Mouse (Mus musculus): ENCODE results near the gene Pycr1.
A peak's percentile ranks its signal among the peaks of the same experiment; 100 is the strongest.
"Not testable (repeated sequence)": the region's sequence is repeated elsewhere in the genome, so short reads cannot be mapped to it uniquely, and the experiment has no call there.

Gene Pycr1

DNA sequence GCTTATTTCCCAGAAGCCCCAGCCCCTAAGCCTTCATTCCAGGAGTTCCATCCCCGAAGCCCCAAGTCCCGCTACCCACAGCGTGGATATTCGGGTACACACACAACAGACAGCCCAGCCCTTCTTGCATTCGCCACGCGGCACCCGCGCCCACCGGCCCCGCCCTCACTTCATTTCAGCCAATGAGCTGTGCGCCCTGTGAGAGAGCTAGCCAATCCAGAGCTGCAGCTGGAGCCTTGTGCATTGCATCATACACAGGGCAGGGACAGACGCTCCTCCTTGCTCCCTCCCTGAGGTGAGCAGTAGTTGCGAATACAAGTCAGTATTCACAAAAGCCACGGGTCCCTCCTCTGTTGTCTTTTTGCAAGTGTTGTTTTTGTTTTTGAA is at the start of gene Pycr1:
Gene Pycr1 (minus strand): TSS at position 169 of the 387 bp plus-strand sequence.
- DNase-seq (ENCODE audit: low read depth in 1 of 2, low spot score in 2 of 2), result peak; percentile 67 to 78

DNA sequence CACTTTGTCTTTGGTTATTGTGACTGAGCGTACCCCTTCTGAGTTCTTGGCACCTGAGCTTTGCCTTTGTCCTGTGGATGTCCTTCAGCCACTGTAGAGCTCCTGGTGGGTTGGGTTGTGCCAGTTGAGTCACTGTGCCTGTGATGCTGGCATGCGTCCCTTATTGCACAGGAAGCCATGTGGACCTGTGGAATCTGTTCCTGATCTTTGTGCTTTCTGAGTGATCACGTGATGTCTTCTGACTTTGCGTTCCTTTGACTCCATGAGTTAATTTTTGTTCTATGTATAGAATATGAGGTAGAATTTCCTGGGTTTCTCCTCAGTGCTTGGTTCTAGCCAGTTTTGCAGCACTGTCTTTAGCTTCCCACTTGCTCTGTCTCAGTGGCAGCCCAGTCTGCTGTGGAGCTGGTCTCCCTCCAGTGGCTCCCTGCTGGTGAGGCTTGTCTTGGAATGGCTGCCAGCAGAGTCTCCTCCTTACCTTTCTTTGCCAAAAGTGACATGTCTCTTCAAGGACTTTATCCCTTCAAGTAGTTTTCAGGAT is 49.0 kb upstream of the Pycr1 start:
- no peak for DNase-seq (ENCODE audit: low read depth in 1 of 2, low spot score in 2 of 2)

DNA sequence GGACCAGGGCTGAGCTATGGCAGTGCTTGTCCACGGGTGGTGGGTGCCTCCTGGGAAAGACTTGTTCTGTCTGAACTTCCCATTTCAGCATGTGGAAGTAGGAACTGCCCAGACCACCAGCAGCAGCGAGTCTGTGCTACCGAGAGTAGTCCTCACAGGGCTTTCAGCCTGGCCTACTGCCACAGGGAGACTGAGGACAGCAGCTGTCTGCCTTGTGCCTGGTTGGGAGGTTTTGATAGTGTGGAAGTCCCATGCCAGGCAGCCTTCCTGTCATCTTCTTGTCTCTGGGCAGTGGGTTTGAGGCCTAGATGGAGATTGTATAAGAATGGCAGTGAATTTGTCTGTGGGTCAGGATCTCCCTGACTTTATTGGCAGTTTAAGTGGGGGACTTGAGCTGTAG is 45.8 kb upstream of the Pycr1 start:
- DNase-seq (ENCODE audit: low read depth in 1 of 2, low spot score in 2 of 2), result no peak

DNA sequence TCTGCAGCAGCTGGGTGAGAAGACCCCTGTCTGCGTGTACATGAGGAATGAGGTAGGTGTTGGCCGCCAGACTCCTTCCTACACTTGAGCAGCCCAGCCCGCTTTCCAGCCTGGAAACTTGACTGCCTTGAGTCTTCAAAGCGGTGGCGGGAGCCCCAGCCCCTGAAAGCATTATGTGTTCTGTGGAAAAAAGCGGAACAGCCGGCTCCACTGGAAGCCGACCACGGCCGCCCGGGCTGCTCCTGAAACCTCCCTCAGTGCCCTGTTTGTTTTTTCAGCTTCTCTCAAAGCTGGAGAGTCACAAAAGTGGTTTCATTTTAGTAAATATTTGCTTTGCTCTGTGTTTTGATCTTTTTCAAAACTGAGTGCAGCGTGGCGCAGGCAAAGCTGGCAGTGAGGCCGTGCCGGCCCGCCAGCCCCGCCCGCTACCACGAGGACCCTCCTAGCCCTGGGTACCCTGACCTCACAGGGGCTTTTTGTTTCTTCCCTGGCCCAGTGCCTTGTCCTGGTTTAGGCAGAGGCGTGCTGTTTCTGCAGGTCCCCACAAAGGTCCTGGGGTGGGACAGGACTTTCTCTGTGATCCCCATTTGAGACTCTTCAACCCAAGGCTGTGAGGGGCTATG is 43.2 kb upstream of the Pycr1 start:
- no peak for DNase-seq (ENCODE audit: low read depth in 1 of 2, low spot score in 2 of 2)

DNA sequence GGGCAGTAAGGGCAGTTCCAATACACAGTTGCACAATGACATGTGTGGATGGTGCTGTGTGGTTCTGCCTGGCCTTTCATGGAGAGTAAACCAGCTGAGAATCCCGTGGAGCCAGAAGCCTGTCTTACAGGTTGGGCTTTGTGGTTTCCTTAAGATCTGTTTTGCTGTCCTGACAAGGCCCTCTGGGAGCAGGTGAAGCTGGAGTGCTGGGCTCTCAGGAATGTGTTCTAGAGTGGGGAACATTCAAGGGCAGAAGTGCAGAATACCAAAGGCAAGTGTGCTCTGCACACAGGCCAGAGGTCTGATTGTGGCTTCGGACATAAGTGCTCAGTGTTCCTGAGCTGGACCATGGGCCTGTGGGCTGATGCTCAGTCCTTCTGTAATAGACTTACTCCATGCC is 41.1 kb upstream of the Pycr1 start:
- DNase-seq (ENCODE audit: low read depth in 1 of 2, low spot score in 2 of 2), result no peak

DNA sequence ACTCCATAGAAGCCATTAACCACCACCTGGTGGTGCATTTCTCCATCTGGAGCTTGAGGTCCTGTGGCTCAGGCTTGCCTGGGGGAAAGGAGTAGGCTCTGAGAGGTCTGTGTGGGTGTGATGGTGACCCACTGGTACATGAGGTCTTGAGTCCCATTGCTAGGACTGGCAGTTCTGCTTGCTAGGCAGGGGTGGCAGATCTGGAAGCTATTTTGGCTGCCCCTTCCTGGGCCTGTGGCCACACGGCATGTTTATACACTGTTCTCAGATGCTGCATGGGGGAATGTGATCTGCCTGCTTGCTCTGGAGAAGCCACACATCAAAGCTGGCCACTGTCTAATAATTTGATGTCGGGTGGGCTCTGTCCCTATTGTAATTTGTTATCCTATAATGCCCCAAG is 40.5 kb upstream of the Pycr1 start:
- DNase-seq (ENCODE audit: low read depth in 1 of 2, low spot score in 2 of 2), result no peak

DNA sequence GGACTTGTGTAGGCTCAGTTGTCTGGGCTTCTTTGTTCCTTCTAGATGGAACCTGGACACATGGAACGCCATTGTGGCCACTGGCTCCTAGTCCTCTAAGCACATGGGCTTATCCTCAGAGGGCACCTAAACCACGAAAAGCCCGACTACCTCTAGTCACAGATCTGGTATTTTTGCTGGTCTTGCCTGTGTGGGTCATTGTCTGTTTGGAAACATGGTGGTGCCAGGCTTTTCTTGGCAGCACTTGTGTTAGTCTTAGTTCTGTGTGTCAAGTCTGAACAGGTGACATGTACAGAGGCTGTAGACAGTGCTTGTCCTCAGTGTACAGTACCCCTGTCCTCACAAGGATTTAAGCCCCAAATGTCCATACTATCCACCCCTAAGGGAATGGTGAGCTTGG is 40.0 kb upstream of the Pycr1 start:
- DNase-seq (ENCODE audit: low read depth in 1 of 2, low spot score in 2 of 2), result no peak

DNA sequence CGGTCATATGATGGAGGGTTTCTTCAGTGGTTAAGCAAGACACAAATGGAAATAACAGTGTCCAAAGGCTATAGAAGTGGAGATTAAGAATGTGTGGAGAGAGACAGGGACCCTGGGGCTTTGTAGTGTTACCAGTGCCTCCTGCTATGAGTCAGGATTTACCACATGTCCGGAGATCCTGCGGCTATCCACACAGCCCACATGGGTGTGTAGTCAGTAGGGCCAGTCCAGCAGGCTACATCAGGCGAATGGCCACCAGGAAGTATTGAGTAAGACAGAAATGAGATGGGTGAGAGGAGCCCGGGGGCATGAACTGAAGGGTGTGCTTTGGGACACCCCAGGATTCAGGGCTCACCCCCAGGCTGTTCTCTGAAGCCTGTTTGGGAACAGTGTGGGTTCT is 39.1 kb upstream of the Pycr1 start:
- no peak for DNase-seq (ENCODE audit: low read depth in 1 of 2, low spot score in 2 of 2)

DNA sequence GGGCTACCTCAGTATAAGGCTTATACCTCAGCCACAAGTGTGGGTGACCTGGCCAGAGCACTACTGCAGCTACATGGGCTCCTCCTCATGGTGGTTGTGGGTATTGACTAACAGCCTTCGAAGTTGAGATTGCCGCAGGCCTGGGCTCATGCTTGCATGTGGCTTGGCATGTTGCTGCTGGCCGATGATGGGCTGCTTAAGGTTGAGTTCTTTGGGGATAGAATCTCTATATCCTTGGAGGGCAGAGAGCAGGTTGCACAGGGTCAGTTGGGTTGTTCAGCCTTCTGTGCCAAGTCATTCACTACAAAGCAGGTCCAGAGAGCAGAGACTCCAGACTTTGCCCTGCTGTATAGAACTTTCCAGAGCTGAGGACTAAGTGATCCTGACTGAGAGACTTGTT is 36.3 kb upstream of the Pycr1 start:
- DNase-seq (ENCODE audit: low read depth in 1 of 2, low spot score in 2 of 2), result no peak

DNA sequence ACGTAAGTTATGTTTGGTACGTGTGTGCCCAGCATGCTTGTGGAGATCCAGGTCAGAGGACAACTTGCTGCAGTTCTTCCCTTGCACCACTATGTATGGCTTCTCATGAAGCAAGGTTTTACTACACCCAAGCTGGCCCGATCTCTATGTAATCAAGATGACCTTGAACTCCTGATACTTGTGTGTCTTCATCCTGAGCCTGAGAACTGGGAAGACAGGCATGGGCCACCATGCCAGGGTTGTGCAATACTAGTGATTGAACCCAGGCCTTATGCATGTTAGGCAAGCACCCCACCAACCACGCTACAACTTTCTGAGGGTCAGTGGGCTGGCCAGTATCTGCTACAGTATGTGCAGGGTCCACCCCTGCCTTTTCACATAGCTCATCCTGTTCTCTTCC is 33.4 kb upstream of the Pycr1 start:
- DNase-seq (ENCODE audit: low read depth in 1 of 2, low spot score in 2 of 2), result no peak

DNA sequence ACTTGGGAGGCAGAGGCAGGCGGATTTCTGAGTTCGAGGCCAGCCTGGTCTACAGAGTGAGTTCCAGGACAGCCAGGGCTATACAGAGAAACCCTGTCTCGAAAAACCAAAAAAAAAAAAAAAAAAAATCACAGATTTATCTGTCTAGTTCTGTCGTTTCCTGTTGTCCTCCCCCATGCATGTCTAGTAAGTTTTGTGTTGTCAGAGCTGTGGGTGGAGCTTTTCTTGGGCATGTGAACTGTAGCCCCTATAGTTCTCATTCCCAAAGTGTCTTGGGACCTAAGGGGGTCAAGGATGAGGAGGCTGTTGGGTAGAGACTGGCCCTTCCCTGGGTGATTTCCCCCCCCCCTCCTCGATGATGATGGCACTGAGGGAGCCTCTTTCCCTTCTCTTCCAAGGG is 32.3 kb upstream of the Pycr1 start:
- DNase-seq (ENCODE audit: low read depth in 1 of 2, low spot score in 2 of 2), result not testable (repeated sequence)

DNA sequence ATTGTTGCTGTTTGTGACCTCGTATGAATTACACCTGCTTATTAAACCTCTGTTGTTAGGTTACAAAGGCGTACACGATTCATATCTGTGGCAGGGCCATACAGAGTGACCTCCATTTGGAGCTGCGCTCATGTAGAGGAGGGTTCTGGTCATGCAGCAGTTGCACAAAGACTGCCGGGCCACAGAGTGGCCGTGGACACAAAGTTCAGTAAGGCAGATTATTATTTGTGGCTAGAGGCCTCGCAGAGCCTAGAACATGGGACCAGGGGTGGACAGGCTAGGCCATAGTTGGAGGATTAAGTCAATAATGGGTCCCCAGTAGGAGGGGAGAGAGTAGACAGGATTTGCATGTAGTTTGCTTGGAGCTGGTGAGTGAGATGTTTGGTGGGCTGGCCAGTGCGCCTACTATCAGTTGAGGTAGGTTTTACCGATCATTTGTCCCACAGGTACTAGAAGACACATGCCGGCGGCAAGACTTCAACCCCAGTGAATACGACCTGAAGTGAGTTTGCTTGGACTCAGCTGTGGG is 30.1 kb upstream of the Pycr1 start:
- DNase-seq (ENCODE audit: low read depth in 1 of 2, low spot score in 2 of 2), result no peak

DNA sequence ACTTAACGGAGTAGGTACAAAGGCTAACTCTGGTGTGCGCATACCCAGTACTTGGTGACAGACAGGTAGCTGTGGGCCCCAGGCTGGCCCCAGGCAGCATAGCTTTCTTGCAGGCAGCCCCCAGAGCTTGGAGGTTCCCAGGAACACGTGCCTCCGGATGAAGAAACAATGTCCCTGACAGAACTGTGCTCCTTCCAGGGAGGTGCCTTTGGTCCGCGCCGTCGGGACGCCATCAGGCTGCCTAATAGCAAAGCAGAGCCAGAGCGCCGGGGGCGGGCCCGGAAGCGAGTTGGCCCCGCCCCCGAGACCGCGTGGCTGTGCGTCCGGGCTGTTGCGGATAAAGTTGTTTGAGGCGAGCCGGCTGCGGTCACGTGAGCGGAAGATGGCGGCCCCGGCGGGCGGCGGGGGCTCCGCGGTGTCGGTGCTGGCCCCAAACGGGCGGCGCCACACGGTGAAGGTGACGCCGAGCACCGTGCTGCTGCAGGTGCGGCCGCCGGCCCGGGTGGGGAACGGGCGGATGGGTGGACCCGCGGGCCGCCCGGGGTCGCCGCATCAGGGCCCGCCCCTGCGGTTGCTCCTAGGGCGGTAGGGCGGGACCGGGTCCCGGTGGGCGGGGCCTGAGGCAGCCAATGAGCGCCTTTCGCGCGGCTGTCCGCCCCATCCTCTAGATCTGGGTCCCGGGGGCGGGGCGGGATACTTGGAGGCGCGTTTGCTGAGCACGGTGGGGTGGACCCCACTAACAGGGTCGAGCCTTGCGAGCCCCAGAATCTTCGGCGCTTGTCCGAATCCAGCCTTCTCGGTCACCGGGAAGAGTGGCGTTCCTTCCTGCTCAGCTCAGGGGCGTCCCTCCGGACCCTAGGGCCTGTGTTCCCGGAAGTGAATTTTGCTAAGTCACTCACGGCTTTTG is 29.4 kb upstream of the Pycr1 start, which contains the start of gene Aspscr1:
Gene Aspscr1 (plus strand): TSS at position 287 of the 907 bp plus-strand sequence.
- DNase-seq (ENCODE audit: low read depth in 1 of 2, low spot score in 2 of 2), result peak; percentile 85 to 90

DNA sequence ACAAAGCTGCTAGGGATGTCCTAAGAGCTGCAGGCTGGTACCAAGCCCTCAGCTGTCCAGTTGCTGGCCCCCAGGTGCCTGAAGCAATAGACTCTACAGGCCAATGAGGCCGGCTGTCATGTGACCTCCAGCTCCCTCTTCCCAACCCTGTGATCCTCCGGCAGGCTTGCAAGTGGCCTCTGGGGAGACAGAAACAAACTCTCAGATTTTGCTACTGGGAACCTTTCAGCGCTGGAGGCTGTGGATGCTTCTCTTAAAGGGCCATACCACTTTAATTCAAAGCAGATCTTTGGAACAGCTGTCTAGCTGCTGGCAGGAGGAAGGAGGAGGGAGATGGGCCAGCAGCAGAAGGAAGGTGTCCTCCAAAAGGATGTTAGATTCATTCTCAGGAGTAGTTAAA is 23.0 kb upstream of the Pycr1 start:
- no peak for DNase-seq (ENCODE audit: low read depth in 1 of 2, low spot score in 2 of 2)

DNA sequence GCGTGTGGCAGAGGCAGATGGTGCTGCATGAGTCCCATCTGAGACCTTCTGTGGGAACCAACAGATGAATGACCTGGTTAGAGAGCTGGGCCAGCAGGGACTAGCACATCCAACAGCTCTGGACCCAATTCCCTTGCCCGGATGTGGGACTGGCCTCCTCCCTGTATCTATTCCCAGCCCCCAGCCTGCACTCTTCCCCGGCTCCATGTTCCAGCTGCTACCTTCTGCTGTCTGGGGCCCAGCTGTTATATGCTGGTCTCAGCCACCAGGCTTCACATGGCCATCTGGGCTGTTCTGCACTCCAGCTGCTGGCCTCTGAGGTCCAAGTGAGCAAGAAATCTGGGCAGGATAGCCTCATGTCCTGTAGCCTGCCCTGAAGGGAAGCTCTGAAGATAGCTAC is 21.8 kb upstream of the Pycr1 start:
- DNase-seq (ENCODE audit: low read depth in 1 of 2, low spot score in 2 of 2), result no peak

DNA sequence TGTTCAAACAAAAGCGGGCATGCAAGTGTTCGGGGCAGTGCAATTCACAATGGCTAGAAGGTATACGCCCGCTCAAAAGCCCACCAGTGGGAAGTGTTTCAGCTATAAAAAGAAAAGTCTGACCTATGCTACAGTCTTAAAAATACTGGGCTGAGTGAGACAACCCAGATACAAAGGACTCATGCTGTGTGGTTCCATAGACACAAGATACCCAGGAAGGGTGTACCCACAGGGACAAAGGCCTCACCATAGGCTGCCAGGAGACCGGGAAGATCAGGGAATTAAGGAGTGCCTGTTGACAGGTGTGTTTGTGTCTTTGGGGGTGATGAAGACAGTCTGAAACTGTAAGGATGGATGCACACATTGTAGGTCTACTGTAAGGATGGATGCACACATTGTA is 20.1 kb upstream of the Pycr1 start:
- DNase-seq (ENCODE audit: low read depth in 1 of 2, low spot score in 2 of 2), result no peak

DNA sequence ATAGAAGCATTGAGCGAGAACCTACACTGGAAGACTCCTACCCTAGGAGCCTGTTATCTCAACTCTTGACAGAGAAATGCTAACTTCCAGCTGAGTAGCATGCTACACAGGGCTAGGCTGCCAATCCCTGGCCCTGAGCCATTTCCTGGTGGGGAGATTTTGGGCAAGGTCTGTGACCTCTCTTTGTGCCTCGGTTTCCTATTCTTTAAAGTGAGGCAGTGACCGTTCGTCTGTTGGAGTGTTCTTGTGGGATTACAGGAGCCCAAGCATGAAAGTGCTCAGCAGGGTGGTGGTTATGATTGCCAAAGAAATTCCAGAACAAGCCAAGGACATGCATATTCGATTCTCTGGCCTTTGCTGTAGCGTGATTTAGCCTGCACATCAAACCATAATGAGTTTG is 19.2 kb upstream of the Pycr1 start:
- DNase-seq (ENCODE audit: low read depth in 1 of 2, low spot score in 2 of 2), result no peak

DNA sequence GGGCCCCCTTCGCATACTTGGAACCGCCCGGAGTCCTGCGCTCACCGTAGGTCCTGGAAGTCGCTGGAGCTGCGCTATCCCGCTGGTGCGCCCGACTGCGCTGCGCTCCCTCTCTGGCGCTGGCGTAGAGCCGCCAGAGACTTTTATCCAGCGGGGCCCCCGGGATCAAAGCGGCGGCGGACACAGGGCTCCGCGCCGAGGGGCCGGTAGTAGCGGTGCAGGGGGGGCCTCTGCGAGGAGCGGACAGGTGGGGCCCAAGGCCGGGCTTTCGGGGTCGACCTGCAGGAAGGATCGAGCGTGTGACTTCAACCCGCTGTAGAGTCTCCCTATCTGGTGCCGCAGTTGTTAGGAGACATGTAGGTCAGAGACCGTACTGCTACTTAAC is 17.5 kb upstream of the Pycr1 start, which contains the start of gene Notum:
Gene Notum (minus strand): TSS at position 100 of the 385 bp plus-strand sequence.
- no peak for DNase-seq (ENCODE audit: low read depth in 1 of 2, low spot score in 2 of 2)

DNA sequence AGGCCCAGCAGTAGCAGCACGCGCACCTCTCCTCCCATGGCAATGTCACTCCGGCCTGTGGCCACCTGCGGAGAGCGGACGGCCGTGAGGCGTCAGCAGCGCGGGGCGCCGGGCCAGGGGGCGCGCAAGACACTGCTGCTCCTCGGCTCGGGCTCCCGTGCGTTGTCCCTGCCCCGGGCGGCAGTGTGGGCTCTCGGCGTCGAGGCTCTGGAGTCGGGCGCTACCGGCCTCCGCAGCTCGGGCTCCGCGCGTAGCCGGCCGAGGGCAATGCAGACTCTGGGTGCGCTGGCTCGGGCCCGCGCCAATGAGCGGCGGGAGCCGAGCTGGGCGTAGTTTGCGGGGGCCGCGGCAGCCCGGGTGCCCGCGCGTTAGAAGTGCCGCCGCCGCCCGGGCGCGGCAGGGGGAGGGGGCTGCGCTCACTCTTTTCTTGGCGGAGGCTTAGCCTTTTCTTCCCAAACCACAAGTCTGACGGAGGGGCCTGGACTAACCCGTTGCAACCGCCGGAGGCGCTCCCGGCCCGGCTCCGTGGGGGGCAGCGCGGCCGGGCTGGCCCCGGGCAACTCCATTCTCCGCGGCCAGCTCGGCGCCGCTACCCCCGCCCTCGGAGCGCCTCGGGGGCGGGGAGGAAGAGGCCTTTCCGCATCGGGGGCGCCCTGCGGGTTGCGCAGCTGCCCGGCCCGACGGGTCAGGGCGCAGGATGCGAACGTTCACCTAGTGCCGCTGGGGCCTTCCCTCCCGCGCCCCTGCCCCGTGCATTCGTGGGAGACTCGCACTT is 16.9 kb upstream of the Pycr1 start:
- DNase-seq (ENCODE audit: low read depth in 1 of 2, low spot score in 2 of 2), result no peak

DNA sequence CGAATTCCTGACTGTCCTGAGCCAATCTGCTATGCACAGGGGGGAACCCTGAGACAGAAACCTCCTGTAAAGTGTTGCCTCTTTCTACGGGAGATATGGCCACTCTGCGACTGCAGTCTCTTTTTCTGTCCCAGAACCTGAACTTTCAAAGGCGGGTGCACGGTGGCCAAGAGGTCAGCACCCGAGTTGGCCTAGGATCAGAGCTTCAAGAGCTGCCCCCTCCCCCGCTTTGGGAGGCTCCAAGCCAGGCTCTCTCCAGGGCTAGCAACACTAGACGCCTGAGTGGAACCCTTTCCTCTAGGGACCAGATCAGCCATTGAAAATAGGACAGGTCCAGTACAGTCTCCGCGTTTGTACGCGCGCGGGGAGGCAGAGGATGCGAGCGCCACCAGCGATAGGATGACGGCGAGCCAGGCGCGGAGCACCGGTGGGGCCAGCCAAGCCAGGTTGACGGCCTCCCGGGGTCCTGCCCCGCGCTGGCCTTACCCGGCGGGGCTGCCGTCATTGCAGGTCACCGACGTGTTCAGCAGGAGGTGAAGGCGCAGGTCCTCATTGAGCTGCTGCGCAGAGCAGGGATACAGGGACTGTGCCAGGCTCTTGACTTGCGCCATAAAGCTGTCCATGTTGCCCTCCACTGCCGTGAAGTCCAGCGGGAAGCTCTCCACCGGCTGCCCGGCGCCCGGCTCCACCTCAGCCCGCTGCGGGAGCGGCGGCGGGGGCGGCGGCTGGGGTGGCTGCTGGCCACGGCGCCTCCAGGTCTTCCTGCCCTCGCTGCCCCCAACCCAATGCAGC is 16.1 kb upstream of the Pycr1 start:
- DNase-seq (ENCODE audit: low read depth in 1 of 2, low spot score in 2 of 2), result no peak
